Mouse (Mus musculus): ENCODE measurements around the gene Gm20696.

The Gm20696 gene

GRCm38 (mm10) chr6:99342416-99342815 lies 324.2 kb downstream of the Gm20696 start:
- no peak for ATAC-seq (ENCODE audit: insufficient number of reproducible peaks, low FRiP score, low TSS enrichment)

- no peak for ATAC-seq (ENCODE audit: insufficient number of reproducible peaks, low FRiP score, low TSS enrichment)
Measured at GRCm38 (mm10) chr6:99340902-99341301, 325.7 kb downstream of the Gm20696 start.

GRCm38 (mm10) chr6:99339986-99340721 lies 326.4 kb downstream of the Gm20696 start:
- ATAC-seq (ENCODE audit: insufficient number of reproducible peaks, low FRiP score, low TSS enrichment), result no peak

- no peak for ATAC-seq (ENCODE audit: insufficient number of reproducible peaks, low FRiP score, low TSS enrichment)
Measured at GRCm38 (mm10) chr6:99339343-99339620, 327.3 kb downstream of the Gm20696 start.

GRCm38 (mm10) chr6:99338593-99339342 lies 327.8 kb downstream of the Gm20696 start:
- no peak for ATAC-seq (ENCODE audit: insufficient number of reproducible peaks, low FRiP score, low TSS enrichment)

GRCm38 (mm10) chr6:99338174-99338573 lies 328.4 kb downstream of the Gm20696 start:
- no peak for ATAC-seq (ENCODE audit: insufficient number of reproducible peaks, low FRiP score, low TSS enrichment)

- ATAC-seq (ENCODE audit: insufficient number of reproducible peaks, low FRiP score, low TSS enrichment), result no peak
Measured at GRCm38 (mm10) chr6:99337575-99337974, 329.0 kb downstream of the Gm20696 start.

- no peak for ATAC-seq (ENCODE audit: insufficient number of reproducible peaks, low FRiP score, low TSS enrichment)
Measured at GRCm38 (mm10) chr6:99336191-99336590, 330.4 kb downstream of the Gm20696 start.

- ATAC-seq (ENCODE audit: insufficient number of reproducible peaks, low FRiP score, low TSS enrichment), result no peak
Measured at GRCm38 (mm10) chr6:99335174-99335830, 331.3 kb downstream of the Gm20696 start.

GRCm38 (mm10) chr6:99334255-99334654 lies 332.3 kb downstream of the Gm20696 start:
- ATAC-seq (ENCODE audit: insufficient number of reproducible peaks, low FRiP score, low TSS enrichment), result no peak

- no peak for ATAC-seq (ENCODE audit: insufficient number of reproducible peaks, low FRiP score, low TSS enrichment)
Measured at GRCm38 (mm10) chr6:99333127-99333526, 333.5 kb downstream of the Gm20696 start.

- no peak for ATAC-seq (ENCODE audit: insufficient number of reproducible peaks, low FRiP score, low TSS enrichment)
Measured at GRCm38 (mm10) chr6:99330169-99330568, 336.4 kb downstream of the Gm20696 start.

- no peak for ATAC-seq (ENCODE audit: insufficient number of reproducible peaks, low FRiP score, low TSS enrichment)
Measured at GRCm38 (mm10) chr6:99328634-99329033, 338.0 kb downstream of the Gm20696 start.

GRCm38 (mm10) chr6:99328146-99328545 lies 338.5 kb downstream of the Gm20696 start:
- no peak for ATAC-seq (ENCODE audit: insufficient number of reproducible peaks, low FRiP score, low TSS enrichment)

- ATAC-seq (ENCODE audit: insufficient number of reproducible peaks, low FRiP score, low TSS enrichment), result no peak
Measured at GRCm38 (mm10) chr6:99327721-99328120, 338.9 kb downstream of the Gm20696 start.

- ATAC-seq (ENCODE audit: insufficient number of reproducible peaks, low FRiP score, low TSS enrichment), result no peak
Measured at GRCm38 (mm10) chr6:99325881-99326280, 340.7 kb downstream of the Gm20696 start.

GRCm38 (mm10) chr6:99325461-99325860 lies 341.1 kb downstream of the Gm20696 start:
- no peak for ATAC-seq (ENCODE audit: insufficient number of reproducible peaks, low FRiP score, low TSS enrichment)

GRCm38 (mm10) chr6:99322132-99322904 lies 344.3 kb downstream of the Gm20696 start:
- no peak for ATAC-seq (ENCODE audit: insufficient number of reproducible peaks, low FRiP score, low TSS enrichment)

GRCm38 (mm10) chr6:99320444-99320843 lies 346.2 kb downstream of the Gm20696 start:
- ATAC-seq (ENCODE audit: insufficient number of reproducible peaks, low FRiP score, low TSS enrichment), result no peak
